Mouse (Mus musculus) cerebellum, adult 9-11 months (tissue): ENCODE measurements around the gene Mrpl49.

ENCODE experiments used
- DNase-seq: peaks from one replicate; pipeline ENCODE4 v3.0.0; 2022

The Mrpl49 gene

DNA sequence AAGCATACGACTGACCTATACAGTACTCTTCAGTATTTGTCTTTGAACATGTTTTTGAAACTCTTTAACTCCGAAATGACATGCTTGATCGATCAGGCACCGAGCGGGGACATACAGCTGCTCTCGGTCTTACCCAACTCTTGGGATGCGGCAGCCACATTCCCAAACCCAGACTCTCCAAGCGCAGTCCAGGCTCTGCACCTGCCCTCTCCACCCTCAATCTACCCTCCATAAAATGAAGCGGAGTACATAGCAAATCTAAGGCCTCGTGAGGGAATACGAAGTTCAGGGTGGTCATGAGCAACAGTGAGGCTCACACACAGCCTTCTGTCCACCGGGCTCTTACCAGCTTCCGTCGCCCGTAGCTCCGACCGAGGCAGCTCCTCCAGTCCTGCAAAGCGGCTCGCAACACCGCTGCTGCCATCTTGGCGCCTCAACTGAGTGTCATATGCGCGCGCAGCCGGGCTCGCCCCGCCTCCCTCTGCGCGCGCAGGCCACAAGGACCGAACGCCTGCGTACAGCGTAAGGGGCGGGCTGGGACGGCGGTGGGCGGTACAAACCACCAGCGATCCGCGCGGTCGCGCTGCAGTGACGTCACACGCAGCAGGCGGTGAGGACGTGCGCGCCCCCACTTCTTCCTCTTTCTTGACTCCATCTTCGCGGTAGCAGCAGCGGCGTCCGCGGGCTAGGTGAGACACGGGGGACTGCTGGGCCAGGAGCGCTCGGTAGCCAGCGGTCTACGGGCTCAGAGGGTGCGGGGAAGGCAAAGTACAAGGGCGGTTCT is at the start of gene Mrpl49, which contains the start of gene Fau:
TSS of gene Mrpl49 (minus strand) at position 473 of the 784 bp plus-strand sequence.
TSS of gene Fau (plus strand) at position 532 of the 784 bp plus-strand sequence.
- DNase-seq = peak; percentile 99

DNA sequence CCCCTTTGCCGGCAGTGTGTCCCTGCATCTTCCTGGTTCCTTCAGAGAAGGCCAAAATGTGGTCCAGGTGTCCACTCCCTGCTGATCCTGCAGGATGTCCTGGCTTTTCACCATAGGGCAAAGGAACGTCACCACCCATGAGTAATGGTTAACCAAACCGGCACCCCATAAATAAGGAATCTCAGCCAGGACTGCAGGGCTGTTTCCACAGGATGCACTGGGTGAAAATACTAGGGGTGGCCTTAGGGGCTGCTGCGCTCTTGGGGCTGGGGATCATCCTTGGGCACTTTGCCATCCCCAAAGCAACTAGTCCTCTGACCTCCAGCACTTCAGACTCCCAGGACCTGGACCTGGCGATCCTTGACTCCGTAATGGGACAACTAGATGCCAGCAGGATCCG is 48.0 kb upstream of the Mrpl49 start, which contains the start of gene Naaladl1:
TSS of gene Naaladl1 (plus strand) at position 197 of the 400 bp plus-strand sequence.
- no peak for DNase-seq

DNA sequence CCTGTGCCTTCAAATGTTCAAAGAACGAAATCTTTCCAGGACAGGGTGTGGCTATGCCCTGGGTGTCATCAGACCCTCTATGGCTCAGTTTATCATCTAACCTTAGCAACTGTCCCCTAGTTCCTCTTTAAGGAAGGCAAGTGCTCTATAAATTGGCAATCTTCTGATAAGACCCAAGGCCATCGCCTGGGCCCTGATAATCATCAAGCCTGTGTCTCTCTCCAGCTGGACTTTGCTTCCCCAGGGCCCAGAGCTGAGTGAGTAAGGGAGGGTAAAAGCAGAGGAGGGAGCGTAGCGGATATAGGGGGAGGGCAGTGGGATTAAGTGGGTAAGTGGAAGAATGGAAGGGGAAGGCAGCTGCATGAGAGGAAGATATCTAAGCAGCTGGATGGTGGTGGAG is 46.9 kb upstream of the Mrpl49 start:
- no peak for DNase-seq

DNA sequence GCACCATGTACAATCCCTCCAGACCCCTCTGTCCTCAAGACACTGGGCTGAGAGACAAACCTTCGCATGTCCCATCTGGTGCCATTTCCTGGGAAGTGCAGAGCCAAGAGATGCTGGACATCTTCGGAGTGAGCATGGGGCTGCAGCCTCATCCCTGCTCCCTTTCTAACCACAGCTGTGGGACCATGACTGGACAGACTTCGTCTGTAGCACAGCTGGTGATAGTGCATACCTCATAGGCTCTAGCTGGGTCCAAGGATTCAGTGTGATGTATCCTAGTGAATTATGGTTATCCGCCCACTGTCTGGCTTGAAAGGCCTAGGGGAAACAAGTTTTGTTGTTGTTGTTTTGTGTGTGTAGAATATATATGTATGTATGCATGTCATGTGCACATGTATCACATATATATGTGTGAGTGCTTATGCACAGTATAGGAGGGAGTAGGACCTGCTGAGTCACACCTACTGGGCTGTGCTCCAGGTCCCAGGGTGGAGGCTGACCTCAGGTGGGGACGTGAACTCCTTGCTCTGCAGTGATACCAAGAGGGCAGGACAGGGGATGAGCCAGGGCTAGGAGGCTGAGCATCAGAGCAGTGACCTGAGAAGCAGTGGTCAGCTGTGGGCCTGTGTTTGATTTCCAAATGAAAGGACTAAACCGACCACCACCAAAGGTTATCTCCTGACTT is 44.7 kb upstream of the Mrpl49 start:
- no peak for DNase-seq

DNA sequence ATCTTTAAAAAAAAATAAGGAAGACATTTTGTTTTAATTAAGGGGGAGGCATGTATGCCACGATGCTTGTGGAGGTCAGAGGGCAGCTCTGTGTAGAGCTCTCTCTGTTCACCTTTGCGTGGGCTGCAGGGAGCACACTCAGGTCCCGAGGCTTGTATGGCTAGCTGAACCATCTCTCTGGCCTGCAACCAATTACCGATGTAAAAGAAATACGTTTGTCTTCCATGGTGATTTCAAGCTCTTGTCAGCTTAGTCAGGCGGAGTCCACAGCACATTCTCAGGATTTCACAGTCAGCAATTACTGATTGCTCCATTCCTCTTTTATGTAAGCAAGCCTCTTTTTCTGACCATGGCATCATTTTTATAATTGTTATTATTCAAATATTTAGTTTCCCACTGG is 43.6 kb upstream of the Mrpl49 start:
- no peak for DNase-seq

DNA sequence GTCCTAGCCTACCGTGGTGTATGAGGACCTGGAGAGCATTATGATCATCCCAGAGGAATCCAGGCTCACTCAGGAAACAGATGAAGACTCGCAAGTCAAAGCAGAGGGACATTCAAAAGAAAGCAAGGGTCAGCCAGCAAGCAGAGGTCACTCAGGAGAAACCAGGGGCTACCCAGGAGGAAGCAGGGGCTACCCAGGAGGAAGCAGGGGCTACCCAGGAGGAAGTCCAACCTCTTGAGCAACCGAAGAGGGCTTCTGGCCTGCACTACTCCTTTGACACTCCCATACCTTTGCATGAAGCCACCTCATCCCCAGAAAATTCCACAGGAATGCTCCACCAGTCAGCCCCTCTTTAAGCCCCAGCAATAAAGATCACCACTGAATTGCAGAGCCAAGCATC is 40.3 kb upstream of the Mrpl49 start:
- no peak for DNase-seq

DNA sequence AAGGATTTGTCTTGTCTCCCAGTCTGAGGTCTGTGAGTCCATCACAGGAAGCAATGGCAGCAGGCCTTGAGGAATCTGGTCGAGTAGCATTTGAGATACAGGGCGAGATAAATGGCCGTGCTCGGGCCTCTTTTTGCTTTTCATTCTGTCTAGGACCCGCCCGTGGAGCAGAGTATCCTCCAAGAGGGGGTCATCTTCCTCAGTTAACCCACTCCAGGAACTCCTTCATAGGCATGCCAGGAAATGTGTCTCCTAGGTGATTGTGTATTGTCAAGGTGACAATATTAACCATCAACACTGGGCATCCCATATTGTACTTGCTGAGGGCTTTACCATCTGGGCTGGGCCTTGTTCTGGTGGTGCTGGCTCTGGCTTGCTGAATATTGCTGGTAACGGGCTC is 36.5 kb upstream of the Mrpl49 start, which contains the start of gene AC131692.1:
TSS of gene AC131692.1 (plus strand) at position 301 of the 400 bp plus-strand sequence.
- no peak for DNase-seq

DNA sequence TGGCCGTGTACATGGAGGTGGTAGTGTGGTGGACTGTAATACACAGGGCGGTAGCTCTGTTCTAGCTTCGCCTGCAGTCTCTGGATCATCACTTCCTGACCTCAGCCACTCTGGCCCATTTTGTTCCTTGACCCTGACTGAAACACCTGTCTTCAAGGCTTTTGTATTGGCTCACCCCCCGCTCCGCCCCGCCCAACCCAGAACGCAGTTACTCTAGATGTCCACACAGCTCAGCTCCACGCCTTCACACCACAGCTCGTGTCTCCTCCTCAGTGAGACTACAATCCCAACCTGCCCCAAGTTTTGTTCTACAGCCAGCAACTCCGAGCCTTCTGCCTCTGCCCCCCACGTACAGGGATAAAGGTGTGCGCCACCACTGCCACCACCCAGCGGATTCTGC is 31.3 kb upstream of the Mrpl49 start:
- DNase-seq = no peak

DNA sequence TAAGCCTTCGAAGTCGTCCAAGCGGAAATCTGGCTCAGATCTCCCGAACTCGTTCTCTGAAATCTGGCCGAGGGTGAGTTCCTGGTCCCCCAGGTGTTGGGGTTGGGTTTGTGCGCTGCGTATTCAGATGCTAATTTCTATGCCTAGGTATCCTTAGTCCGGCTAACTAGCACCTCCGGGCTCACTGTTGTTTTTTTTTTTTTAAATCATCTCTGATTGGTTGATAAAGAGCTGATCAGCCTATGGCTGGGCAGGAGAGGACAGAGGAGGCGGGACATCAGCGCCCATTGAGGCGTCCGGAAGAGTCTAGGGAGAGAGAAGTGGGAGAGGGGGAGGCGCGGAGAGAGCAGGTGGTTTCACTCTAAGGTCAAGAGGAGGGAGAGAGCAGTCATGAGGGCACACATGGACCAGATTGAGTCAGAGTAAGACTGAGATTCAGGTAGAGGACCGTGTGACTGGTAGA is 27.9 kb upstream of the Mrpl49 start:
- no peak for DNase-seq

DNA sequence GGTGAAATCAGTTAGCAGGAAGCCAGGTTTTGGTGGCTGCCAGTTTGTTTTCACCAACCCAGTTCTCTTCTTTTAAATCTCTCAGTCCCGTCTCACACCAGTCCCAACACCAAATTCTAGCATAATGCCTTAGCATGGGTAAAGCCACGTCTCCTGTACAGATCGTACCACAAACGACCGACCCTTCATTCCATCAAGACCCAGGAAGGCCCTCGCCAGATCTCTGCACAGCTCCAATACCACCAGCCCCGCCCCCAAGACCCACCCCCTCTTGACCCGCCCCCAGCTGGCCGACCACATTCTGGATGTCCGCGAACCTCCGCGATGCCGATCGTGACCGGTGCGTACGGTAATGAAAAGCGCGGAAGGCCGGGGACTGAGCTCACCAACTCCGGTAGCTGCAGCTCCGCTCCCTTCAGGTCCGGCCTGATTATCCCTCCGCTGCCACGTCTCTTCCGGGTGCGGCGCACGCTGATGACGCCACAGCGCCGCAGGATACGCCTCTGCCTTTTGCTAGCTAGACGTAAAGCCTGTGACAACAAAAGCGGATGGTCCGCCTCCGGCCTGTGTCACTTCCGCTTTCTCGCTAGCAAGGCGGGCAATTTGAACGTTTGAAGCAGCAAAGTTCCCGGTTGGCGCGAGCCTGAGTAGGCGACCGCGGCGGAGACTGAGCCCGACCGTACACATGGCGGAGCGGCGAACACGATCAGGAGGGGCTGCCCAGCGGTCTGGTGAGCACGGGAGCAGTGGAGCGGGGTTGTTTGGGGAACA is 27.1 kb upstream of the Mrpl49 start, which contains the start of the genes Zfpl1 and Cdca5:
TSS of gene Zfpl1 (minus strand) at position 479 of the 771 bp plus-strand sequence.
TSS of gene Cdca5 (plus strand) at position 506 of the 771 bp plus-strand sequence.
- peak; percentile 98 for DNase-seq

DNA sequence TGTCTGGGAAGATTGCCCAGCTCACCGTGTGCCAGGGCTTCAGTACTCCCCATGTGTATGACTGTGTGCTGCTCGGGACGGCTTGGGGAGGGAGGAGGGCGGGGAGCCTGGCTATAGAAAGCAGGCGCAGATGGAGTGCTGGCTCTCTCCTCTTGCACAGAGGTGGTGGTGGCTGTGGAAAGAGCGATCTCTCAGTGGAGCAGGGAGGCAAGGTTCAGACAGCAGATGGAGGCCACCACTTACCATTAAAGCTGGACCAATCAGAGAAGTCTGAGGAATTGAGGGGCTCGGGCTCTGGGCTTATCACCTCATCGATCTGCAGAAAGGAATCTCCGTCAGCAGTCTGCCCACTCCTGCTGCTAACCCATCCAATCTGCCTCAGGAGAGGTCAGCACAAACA is 24.6 kb upstream of the Mrpl49 start, which contains the start of gene Gm28374:
TSS of gene Gm28374 (minus strand) at position 101 of the 400 bp plus-strand sequence.
- no peak for DNase-seq

DNA sequence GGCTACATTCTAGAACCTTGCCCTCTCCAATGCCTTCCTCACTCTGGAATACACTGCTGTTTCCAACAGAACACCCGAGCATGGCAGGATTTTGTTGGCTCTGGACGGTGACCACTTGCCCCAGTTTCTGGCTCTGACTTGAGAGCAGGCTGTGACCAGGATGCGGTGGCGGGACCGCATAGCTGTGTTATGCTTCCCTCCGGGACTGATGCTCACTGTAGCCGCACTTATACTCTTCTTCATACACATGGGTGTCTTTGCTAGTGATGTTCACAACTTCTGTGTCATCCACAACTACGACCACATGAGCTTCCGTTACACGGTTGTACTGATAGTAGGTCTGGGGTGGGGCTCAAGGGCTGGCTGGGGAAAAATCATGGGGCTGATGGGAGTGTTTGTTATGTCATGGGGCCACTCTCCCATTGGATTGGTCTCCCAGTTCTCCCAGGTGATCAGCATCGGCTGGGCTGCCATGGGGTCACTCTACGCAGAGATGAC is 22.4 kb upstream of the Mrpl49 start, which contains the start of gene Tmem262:
TSS of gene Tmem262 (plus strand) at position 51 of the 498 bp plus-strand sequence.
- peak; percentile 19 for DNase-seq

DNA sequence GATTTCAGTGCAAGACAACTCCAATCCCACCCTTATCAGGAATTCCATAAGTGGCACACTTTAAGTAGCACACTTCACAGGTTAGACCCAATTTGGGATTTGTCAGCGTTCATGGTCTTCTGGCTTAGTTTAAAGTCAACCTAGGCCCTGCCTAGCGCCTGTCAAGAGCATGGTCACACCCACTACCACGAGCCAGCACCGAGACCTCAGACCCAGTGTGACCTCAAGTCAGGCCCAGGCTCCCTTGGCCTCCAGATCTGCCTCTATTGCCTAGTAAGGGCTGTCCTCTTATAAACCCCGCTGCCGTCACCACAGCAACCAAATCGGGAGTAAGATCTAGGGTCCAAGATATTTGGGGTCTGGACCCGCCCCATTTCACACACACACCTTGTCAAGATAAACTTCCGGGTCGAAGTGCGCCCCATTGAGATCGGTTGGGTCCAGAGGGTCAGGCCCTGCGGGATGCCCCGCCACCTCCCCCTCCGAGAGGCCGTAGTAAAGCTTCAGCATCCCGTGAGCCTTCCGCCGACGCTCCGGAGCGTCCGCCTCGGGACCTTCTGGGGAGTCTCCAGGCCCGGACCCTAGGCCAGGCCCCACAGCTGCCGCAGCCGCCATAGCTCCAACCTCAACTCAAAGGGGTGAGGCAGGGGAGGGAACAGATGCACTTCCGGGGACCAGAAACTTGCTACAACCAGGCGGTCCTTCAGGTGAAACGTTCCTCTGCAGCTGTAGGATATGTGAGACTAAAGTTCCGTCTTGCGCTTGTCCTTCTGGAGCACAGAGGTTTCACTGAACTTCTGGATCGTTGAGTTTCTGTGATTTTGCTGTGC is 19.2 kb upstream of the Mrpl49 start, which contains the start of gene Vps51:
TSS of gene Vps51 (minus strand) at position 668 of the 830 bp plus-strand sequence.
- peak; percentile 88 for DNase-seq

DNA sequence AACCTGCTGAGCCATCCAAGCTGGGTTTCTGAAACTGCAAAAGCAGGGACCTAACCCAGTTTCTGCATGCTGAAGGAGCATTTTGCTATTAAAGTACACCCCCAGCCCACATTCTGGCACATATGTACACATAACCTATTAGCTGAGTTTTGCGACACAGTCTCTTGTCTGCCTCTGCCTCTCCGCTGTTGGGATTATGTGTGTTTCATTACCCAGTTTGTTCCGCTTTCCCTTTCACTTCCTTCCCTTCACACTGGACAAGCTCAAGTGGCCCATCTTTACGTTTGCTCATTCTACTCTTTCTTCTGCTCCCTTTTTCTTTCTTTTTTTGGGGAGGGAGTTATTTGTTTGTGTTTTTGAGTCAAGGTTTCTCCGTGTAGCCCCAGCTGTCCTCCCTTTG is 16.3 kb upstream of the Mrpl49 start:
- DNase-seq = no peak

DNA sequence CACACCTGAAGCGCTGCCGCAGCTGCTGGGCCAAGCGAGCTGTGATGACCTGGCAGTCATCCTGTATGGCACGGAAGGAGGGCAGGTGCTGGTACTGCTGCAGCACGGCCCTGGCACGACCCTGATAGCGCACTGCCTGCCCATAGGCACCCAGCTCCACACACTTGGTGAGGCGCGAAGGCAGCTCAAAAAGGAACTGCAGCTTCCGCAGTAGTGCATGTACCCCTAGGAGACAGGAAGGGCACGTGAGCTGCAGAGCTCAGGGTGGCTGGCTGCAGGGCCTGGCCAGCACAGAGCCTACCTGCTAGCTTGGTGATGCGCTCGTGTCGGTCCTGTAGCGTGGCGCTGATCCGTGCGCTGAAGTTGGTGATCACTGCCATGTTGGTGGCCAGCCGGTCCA is 13.7 kb upstream of the Mrpl49 start:
- DNase-seq = no peak

DNA sequence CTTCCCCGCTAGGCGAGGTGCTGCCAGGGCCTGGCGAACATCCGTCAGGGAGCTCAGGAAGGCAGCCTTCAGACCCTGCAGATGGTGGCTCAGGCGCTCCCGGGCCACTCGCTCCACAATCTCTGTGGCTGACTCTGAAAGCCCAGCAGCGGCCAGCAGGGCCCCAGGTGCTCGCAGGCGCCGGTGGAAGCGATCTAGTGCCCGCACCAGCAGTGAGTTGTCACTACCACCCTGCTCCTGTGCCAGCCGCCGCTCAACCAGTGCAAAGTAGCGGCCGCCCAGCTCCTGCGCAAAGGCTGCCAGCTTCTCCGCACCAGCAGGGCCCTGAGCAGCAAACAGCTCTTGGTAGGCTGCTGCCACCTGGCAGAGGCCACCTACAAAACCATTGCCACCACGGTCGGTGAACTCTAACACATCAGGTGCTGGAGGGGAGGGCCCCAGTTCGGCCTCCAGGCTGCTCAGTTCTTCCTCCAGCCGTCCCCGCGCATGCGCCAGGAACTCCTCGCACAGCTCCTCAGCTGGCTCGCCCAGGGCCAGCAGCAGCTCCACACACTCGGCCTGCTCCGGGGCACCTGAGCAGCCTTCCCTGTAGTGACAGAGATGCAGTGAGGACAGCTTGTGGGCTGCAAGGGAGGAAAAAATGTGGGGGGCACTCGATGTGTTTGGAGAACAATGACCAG is 13.1 kb upstream of the Mrpl49 start:
- peak; percentile 37 for DNase-seq

DNA sequence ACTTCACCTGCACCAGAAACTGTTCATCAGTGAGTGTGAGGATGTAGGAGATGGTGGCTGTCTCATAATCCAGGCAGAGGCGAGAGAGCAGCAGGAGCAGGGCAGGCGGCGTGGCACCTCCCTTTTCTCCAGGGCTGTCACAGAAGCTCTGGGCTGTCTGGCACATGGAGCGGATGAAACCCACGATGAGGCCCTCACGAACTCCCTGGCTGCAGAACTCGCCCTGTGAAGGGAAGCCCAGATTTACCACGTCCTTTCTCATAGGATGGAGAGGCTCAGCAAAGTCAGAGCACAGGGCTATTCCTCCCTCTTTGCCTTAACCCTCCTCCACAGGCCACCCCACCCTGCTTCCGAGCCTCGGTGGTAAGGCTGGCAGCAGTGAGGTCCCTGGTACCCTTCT is 12.3 kb upstream of the Mrpl49 start:
- DNase-seq = peak; percentile 23

DNA sequence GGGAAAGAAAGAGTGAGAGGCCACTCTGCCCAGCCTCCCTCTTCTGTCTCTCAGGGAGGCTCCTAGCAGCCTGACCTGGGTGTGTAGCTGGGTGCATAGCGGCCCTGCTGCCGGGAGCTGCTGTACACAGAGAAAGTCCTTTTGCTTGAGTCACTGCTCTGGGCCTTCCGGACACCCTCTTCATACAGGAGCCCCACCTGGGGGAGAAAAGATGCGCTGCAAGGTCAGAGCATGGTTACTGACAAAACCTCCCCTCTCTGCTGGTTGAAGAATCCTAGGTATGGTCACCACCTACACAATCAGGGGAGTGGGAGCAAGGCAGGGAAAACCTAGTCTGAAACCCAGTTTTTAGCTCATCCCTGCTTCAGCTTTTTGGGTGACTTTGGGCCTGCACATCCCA is 11.4 kb upstream of the Mrpl49 start:
- no peak for DNase-seq

DNA sequence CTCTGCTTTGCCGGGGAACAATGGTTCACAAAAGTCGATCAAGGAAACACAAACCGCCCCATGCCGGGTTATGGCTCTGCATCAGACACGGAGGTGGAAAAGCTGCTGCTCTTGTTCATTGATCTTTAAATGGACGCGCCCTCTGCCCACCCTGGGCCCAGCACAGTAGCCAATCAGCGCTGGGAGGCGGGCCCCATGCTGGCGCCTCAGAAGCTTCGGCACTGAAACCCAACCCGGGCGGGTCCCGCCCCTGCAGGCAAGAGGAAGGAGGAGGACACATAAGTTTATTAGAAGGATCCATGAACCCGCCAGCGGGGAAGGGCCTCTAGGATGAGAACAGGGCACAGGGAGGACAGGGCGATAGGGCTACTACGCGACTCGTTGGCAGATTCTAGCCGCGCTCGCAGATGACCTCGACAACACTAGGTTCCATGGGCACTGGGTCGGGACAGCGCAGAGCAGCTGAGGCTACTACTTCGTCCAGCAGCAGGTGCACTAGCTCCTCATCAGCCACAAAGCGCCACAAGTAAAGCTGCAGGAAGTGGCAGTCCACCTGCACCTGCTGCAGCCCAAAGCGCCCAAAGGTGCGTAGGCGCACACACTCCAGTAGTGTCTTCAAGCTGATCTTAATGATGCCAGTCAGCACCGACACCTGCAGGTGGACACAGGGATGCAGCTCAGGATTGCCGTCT is 10.3 kb upstream of the Mrpl49 start, which contains the start of gene Tm7sf2:
TSS of gene Tm7sf2 (minus strand) at position 650 of the 692 bp plus-strand sequence.
- DNase-seq = peak; percentile 87
